Mouse (Mus musculus) embryo, embryonic 9.5 days (tissue): Measurements from ENCODE around the gene Prrx2.

Source experiments
- DNase-seq: peaks from one replicate; pipeline ENCODE4 v3.0.0-alpha.2; 2017; ENCODE audit errors: extremely low spot score

Gene Prrx2

GRCm38 (mm10) chr2:30823385-30824153, 11.2 kb upstream of the Prrx2 start:
- no peak for DNase-seq

GRCm38 (mm10) chr2:30826825-30827748, 7.7 kb upstream of the Prrx2 start:
- no peak for DNase-seq

GRCm38 (mm10) chr2:30827749-30828475, 6.9 kb upstream of the Prrx2 start:
- peak; percentile 96 for DNase-seq

GRCm38 (mm10) chr2:30829315-30829714, 5.5 kb upstream of the Prrx2 start:
- no peak for DNase-seq

GRCm38 (mm10) chr2:30830283-30830795, 4.4 kb upstream of the Prrx2 start, which contains the start of gene Asb6:
Gene Asb6, minus strand, starts transcription at chr2:30830333.
- peak; percentile 84 for DNase-seq

GRCm38 (mm10) chr2:30833644-30834043, 1.1 kb upstream of the Prrx2 start:
- DNase-seq, result peak; percentile 58

- DNase-seq, result peak; percentile 63
Observed at GRCm38 (mm10) chr2:30836238-30836990, 1.6 kb downstream of the Prrx2 start.

GRCm38 (mm10) chr2:30842615-30843014, 7.8 kb downstream of the Prrx2 start:
- DNase-seq, result no peak

- peak; percentile 59 for DNase-seq
Observed at GRCm38 (mm10) chr2:30845152-30846070, 10.6 kb downstream of the Prrx2 start.

GRCm38 (mm10) chr2:30846236-30846635, 11.5 kb downstream of the Prrx2 start:
- no peak for DNase-seq

- peak; percentile 54 for DNase-seq
Observed at GRCm38 (mm10) chr2:30846723-30847122, 12.0 kb downstream of the Prrx2 start.

GRCm38 (mm10) chr2:30848184-30848583, 13.4 kb downstream of the Prrx2 start:
- no peak for DNase-seq

GRCm38 (mm10) chr2:30850581-30850980, 15.8 kb downstream of the Prrx2 start:
- DNase-seq, result no peak

- DNase-seq, result no peak
Observed at GRCm38 (mm10) chr2:30852771-30853313, 18.1 kb downstream of the Prrx2 start.

GRCm38 (mm10) chr2:30857076-30857475, 22.3 kb downstream of the Prrx2 start:
- no peak for DNase-seq

- no peak for DNase-seq
Observed at GRCm38 (mm10) chr2:30859782-30860181, 25.0 kb downstream of the Prrx2 start.

- DNase-seq, result no peak
Observed at GRCm38 (mm10) chr2:30862081-30862480, 27.3 kb downstream of the Prrx2 start.

GRCm38 (mm10) chr2:30863574-30863973, 28.8 kb downstream of the Prrx2 start:
- no peak for DNase-seq

- DNase-seq, result peak; percentile 48
Observed at GRCm38 (mm10) chr2:30864968-30865381, 30.2 kb downstream of the Prrx2 start.

- DNase-seq, result no peak
Observed at GRCm38 (mm10) chr2:30865426-30865825, 30.7 kb downstream of the Prrx2 start.
